Mouse (Mus musculus) C2C12 (cell line): ENCODE measurements around the gene Ndufaf3.

Source experiments
- CTCF ChIP-seq: IDR thresholded peaks from one replicate; pipeline ENCODE4 v1.5.1; 2011; ENCODE audit not compliant: control insufficient read depth, insufficient read depth, insufficient read length
- FOSL1 ChIP-seq: IDR thresholded peaks from one replicate; pipeline ENCODE4 v1.8.0; 2011; ENCODE audit warnings: mild to moderate bottlenecking, low read length; ENCODE audit not compliant: poor library complexity, insufficient read depth, severe bottlenecking
- MAX ChIP-seq: IDR thresholded peaks from one replicate; pipeline ENCODE4 v1.6.1; 2011; ENCODE audit warnings: mild to moderate bottlenecking, control low read depth
- MYOD1 ChIP-seq: IDR thresholded peaks from one replicate; pipeline ENCODE4 v1.6.1; 2011; ENCODE audit warnings: low read depth; ENCODE audit not compliant: control insufficient read depth, insufficient read length
- MYOG ChIP-seq: IDR thresholded peaks from one replicate; pipeline ENCODE4 v1.6.1; 2011; ENCODE audit not compliant: control insufficient read depth, insufficient read length; ENCODE audit errors: extremely low read depth
- USF1 ChIP-seq: IDR thresholded peaks from one replicate; pipeline ENCODE4 v1.6.1; 2011; ENCODE audit warnings: low read depth, mild to moderate bottlenecking, control low read depth, moderate library complexity

- TF ChIP-seq CTCF (no peak), USF1 (no peak), MYOD1 (no peak), MYOG (no peak), MAX (no peak), FOSL1 (no peak)
Measured at GRCm38 (mm10) chr9:108579344-108579690, 12.1 kb upstream of the Ndufaf3 start.
